In the genomic region with DNA sequence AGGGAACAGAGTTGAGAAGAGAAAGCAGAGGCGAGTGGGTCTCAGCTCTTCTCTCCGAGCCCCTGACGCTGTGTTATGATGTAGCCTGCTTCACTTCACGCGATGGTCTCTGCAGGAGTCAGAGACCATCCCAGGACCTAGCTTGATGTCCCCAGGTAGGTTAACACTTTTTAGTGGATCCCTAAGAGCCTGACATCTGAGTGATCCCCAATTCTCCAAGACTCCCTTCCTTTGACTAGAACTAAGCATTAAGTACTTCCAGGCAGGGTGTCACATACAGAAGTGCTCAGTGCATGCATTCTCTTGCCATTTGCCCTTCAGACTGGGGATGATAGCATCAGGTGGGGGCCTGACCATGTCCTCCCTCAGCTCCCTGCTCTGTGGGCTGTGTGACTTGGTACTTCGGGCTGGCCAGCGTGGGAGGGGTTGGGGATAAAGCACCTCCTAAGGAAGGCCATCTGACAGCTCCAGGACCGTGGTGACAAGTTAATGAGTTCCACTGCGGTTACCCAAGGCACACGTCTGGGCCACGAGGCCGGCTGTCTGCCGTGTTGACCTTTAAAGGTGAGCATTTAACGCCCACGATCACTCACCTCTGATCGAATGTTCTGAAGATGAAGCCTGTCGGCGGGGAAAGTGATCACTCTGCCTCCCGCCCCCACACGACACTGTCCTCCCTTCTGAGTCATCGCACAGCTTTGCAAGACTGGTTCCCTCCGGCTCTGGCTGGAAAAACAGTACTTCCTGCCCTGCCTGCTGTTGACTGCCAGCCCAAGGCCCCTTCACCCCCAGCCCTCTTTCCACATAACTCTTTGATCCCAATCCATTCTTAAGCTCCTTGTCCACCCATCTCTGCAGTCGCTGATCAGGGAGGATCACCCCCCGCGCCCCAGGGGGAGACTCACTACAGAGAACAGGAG, we compare ENCODE assay signal across 8 mouse cellular contexts.
DNase-seq lines count a peak whose midpoint lies in the region; ATAC-seq and TF ChIP-seq lines count a peak whose summit lies in the region.

No protein-coding gene starts in this region.

- no peaks in the 10 kb centered on the region for H3K4me1 ChIP-seq in ES-Bruce4 (ENCODE audit: control insufficient read depth, insufficient read depth, low read length)
- peaks cover 25% of the 10 kb centered on the region for H3K4me1 ChIP-seq in forebrain, embryonic 12.5 days

- H3K4me2 ChIP-seq in forebrain, embryonic 12.5 days: no peak overlapping the region

- TF ChIP-seq CTCF in ES-Bruce4 (IDR thresholded peaks at IDR 0.05; ENCODE audit: low read depth, low read length): no peak

- WGBS in forebrain, embryonic 12.5 days: 82% methylated on average over 25 of the region's 25 CpGs

- H3K27ac ChIP-seq in ES-Bruce4 (ENCODE audit: insufficient read depth, low read length): no peak overlapping the region
- no peak overlapping the region for H3K27ac ChIP-seq in forebrain, embryonic 12.5 days

- 0 out of 2 replicates have a peak, but pooled peaks have one; percentile 9 for TF ChIP-seq EP300 in ES-Bruce4 (IDR thresholded peaks at IDR 0.05; ENCODE audit: insufficient read depth, low read depth, low read length)

- H3K36me3 ChIP-seq in ES-Bruce4 (ENCODE audit: control insufficient read depth, insufficient read depth, low read length, poor library complexity, severe bottlenecking): no peaks in the 10 kb centered on the region
- H3K36me3 ChIP-seq in forebrain, embryonic 12.5 days (replicated peaks): no peaks in the 10 kb centered on the region

- H3K9ac ChIP-seq in ES-Bruce4 (ENCODE audit: low read depth, poor library complexity, severe bottlenecking): no peak overlapping the region
- no peak overlapping the region for H3K9ac ChIP-seq in forebrain, embryonic 12.5 days

- peak; percentile 62 for DNase-seq in kidney, postnatal 10 days
- no peak for DNase-seq in kidney, adult 9 months
- peak; percentile 84 for DNase-seq in adrenal gland, postnatal 14 days
- peak; percentile 9 to 28 for DNase-seq in kidney, postnatal 36 days
- DNase-seq in cerebellum, adult 9-10 months: no peak
- no peak for DNase-seq in thymus, postnatal 14 days

- H3K4me3 ChIP-seq in ES-Bruce4 (ENCODE audit: low read depth, low read length): no peak overlapping the region
- H3K4me3 ChIP-seq in forebrain, embryonic 12.5 days (replicated peaks): no peak overlapping the region

- no peak for ATAC-seq in forebrain, embryonic 12.5 days (ENCODE audit: low FRiP score)

- no peaks in the 10 kb centered on the region for H3K9me3 ChIP-seq in ES-Bruce4 (replicated peaks; ENCODE audit: control insufficient read depth, insufficient read depth, low read length, poor library complexity, severe bottlenecking)
- H3K9me3 ChIP-seq in forebrain, embryonic 12.5 days: no peaks in the 10 kb centered on the region

- no peaks in the 10 kb centered on the region for H3K27me3 ChIP-seq in ES-Bruce4 (ENCODE audit: control insufficient read depth, insufficient read depth, low read length, poor library complexity, severe bottlenecking)
- H3K27me3 ChIP-seq in forebrain, embryonic 12.5 days: peaks cover 42% of the 10 kb centered on the region

- TF ChIP-seq POLR2A in ES-Bruce4 (IDR thresholded peaks at IDR 0.05; ENCODE audit: insufficient read depth, low read length): no peak

Comparison
In these comparisons a context has a peak if more than half of its experiments do, and no peak if none do; other contexts are left out.
1. DNase-seq: peak in kidney, postnatal 10 days (single experiment), adrenal gland, postnatal 14 days (single experiment) and kidney, postnatal 36 days (2 of 2); none in kidney, adult 9 months (single experiment), cerebellum, adult 9-10 months (single experiment) and thymus, postnatal 14 days (single experiment).